Mouse (Mus musculus) liver, adult 2 months (tissue): ENCODE results near the gene Stat5a. TPM values are rescaled to one million over a fixed set of nuclear protein-coding genes. Genes with fewer than 3 reads are reported as not detected.
A peak's percentile ranks its signal among the peaks of the same experiment; 100 is the strongest.

Source experiments
- DNase-seq: peaks from one replicate; pipeline ENCODE4 v3.0.0-alpha.2; 2011; ENCODE audit warnings: low read depth, low spot score; ENCODE audit errors: extremely low read depth
- H3K27ac ChIP-seq: fragments of 200-500 bp; replicated peaks from 2 replicates; pipeline ENCODE4 v1.5.1; 2012; ENCODE audit warnings: low read depth, mild to moderate bottlenecking, control low read depth, inconsistent platforms, low read length; ENCODE audit not compliant: insufficient read depth
- H3K27me3 ChIP-seq: fragments of 200-500 bp; 2 replicates; pipeline ENCODE4 v1.6.1; 2012; ENCODE audit warnings: mild to moderate bottlenecking, moderate library complexity, low read length, inconsistent platforms; ENCODE audit not compliant: control insufficient read depth, insufficient read depth
- H3K36me3 ChIP-seq: fragments of 200-500 bp; 2 replicates; pipeline ENCODE4 v1.6.1; 2012; ENCODE audit warnings: low read length, inconsistent platforms; ENCODE audit not compliant: control insufficient read depth, insufficient read depth
- H3K4me1 ChIP-seq: fragments of 200-500 bp; 2 replicates; pipeline ENCODE4 v1.6.1; 2011; ENCODE audit warnings: low read length; ENCODE audit not compliant: control insufficient read depth, insufficient read depth
- H3K4me3 ChIP-seq: fragments of 200-500 bp; 2 replicates; pipeline ENCODE4 v1.5.1; 2011; ENCODE audit warnings: low read depth, mild to moderate bottlenecking, control low read depth, low read length, moderate library complexity; ENCODE audit not compliant: insufficient read depth
- H3K79me2 ChIP-seq: fragments of 200-500 bp; 2 replicates; pipeline ENCODE4 v1.6.1; 2012; ENCODE audit warnings: inconsistent platforms, mild to moderate bottlenecking, low read length, moderate library complexity; ENCODE audit not compliant: control insufficient read depth, insufficient read depth
- H3K9ac ChIP-seq: fragments of 200-500 bp; 2 replicates; pipeline ENCODE4 v1.6.1; 2012; ENCODE audit warnings: low read depth, mild to moderate bottlenecking, control low read depth, inconsistent platforms, low read length
- CTCF ChIP-seq: fragments of 200-500 bp; IDR thresholded peaks from 2 replicates; pipeline ENCODE4 v1.5.1; 2011; ENCODE audit warnings: low read depth, low read length, control low read depth
- POLR2A ChIP-seq: fragments of 200-500 bp; IDR thresholded peaks from 2 replicates; pipeline ENCODE4 v1.6.1; 2011; ENCODE audit warnings: low read length, control low read depth; ENCODE audit not compliant: insufficient read depth; ENCODE audit errors: extremely low read depth
- WGBS: fragments of 180-500 bp; shearing (Covaris S2); methylation state at CpG from one replicate; pipeline ENCODE4 v1.1.7; 2018; 5-methylcytosine and 5-hydroxymethylcytosine counted together
- polyA plus RNA-seq: library from polyadenylated mRNA; depleted of rRNA; stranded (reverse); fragments of >200 nt; gene quantifications from 2 replicates; pipeline ENCODE4 v1.2.3, GENCODE M21; 2012
- total RNA-seq: library from RNA; depleted of rRNA; stranded (reverse); fragments of >200 nt; gene quantifications from 2 replicates; pipeline ENCODE4 v1.2.3, GENCODE M21; 2014

Gene Stat5a
- total and polyA plus RNA-seq, 2 experiments, result 6.9 to 15.0 TPM

- no peaks in the 10 kb centered on the region for H3K79me2 ChIP-seq
- H3K27me3 ChIP-seq, result no peaks in the 10 kb centered on the region
- H3K9ac ChIP-seq, result no peak overlapping the region
- peaks cover 13% of the 10 kb centered on the region for H3K4me1 ChIP-seq
- peaks cover 15% of the 10 kb centered on the region for H3K36me3 ChIP-seq
- no peak for TF ChIP-seq CTCF
- no peak for TF ChIP-seq POLR2A
- DNase-seq, result peak; percentile 98
- no peak overlapping the region for H3K4me3 ChIP-seq
- 23% methylated on average over 10 of the region's 10 CpGs for WGBS
- peak overlapping the region; percentile 55 for H3K27ac ChIP-seq
Measured at GRCm38 (mm10) chr11:100870256-100870967, 11.3 kb downstream of the Stat5a start.

GRCm38 (mm10) chr11:100870968-100871350, 11.8 kb downstream of the Stat5a start:
- H3K27ac ChIP-seq, result no peak overlapping the region
- 62% methylated on average over 8 of the region's 8 CpGs for WGBS
- H3K79me2 ChIP-seq, result no peaks in the 10 kb centered on the region
- H3K4me1 ChIP-seq, result peaks cover 13% of the 10 kb centered on the region
- H3K27me3 ChIP-seq, result no peaks in the 10 kb centered on the region
- H3K9ac ChIP-seq, result no peak overlapping the region
- peaks cover 10% of the 10 kb centered on the region; the same call in 1 of the 2 replicates for H3K36me3 ChIP-seq
- no peak for DNase-seq
- no peak for TF ChIP-seq POLR2A
- no peak for TF ChIP-seq CTCF
- no peak overlapping the region for H3K4me3 ChIP-seq

GRCm38 (mm10) chr11:100875761-100876160, 16.6 kb downstream of the Stat5a start:
- no peak overlapping the region for H3K9ac ChIP-seq
- peaks cover 3% of the 10 kb centered on the region; the same call in 1 of the 2 replicates for H3K4me1 ChIP-seq
- 88% methylated on average over 3 of the region's 3 CpGs for WGBS
- peak; percentile 38 for DNase-seq
- H3K27ac ChIP-seq, result no peak overlapping the region
- peaks cover 13% of the 10 kb centered on the region; the same call in 1 of the 2 replicates for H3K36me3 ChIP-seq
- no peak for TF ChIP-seq CTCF
- no peaks in the 10 kb centered on the region for H3K79me2 ChIP-seq
- no peak overlapping the region for H3K4me3 ChIP-seq
- no peaks in the 10 kb centered on the region for H3K27me3 ChIP-seq

- H3K79me2 ChIP-seq, result no peaks in the 10 kb centered on the region
- 83% methylated on average over 15 of the region's 15 CpGs for WGBS
- no peak for DNase-seq
- H3K36me3 ChIP-seq, result peaks cover 17% of the 10 kb centered on the region; the same call in 1 of the 2 replicates
- H3K27ac ChIP-seq, result no peak overlapping the region
- no peak for TF ChIP-seq CTCF
- TF ChIP-seq POLR2A, result no peak
- H3K9ac ChIP-seq, result no peak overlapping the region
- H3K4me3 ChIP-seq, result no peak overlapping the region
- H3K27me3 ChIP-seq, result no peaks in the 10 kb centered on the region
- no peaks in the 10 kb centered on the region for H3K4me1 ChIP-seq
Measured at GRCm38 (mm10) chr11:100879321-100880078, 20.3 kb downstream of the Stat5a start.

GRCm38 (mm10) chr11:100883640-100884039, 24.5 kb downstream of the Stat5a start:
- peaks cover 5% of the 10 kb centered on the region for H3K4me1 ChIP-seq
- TF ChIP-seq CTCF (no peak), POLR2A (no peak)
- no peaks in the 10 kb centered on the region for H3K79me2 ChIP-seq
- DNase-seq, result no peak
- H3K9ac ChIP-seq, result no peak overlapping the region
- no peaks in the 10 kb centered on the region for H3K27me3 ChIP-seq
- 91% methylated on average over 10 of the region's 10 CpGs for WGBS
- no peak overlapping the region for H3K4me3 ChIP-seq
- no peak overlapping the region for H3K27ac ChIP-seq
- H3K36me3 ChIP-seq, result peaks cover 12% of the 10 kb centered on the region

- Histone ChIP-seq H3K9ac (no peak overlapping the region), H3K36me3 (peaks cover 29% of the 10 kb centered on the region), H3K79me2 (no peaks in the 10 kb centered on the region), H3K4me1 (peaks cover 5% of the 10 kb centered on the region), H3K4me3 (no peak overlapping the region), H3K27ac (0 out of 2 replicates have a peak overlapping the region, but pooled peaks have one; percentile 0), H3K27me3 (no peaks in the 10 kb centered on the region)
- TF ChIP-seq CTCF (no peak), POLR2A (no peak)
- peak; percentile 85 for DNase-seq
Measured at GRCm38 (mm10) chr11:100885472-100885871, 26.3 kb downstream of the Stat5a start.
